Mouse (Mus musculus): ENCODE data around the gene Cnn2. TPM values are rescaled to one million over a fixed set of nuclear protein-coding genes. Genes with fewer than 3 reads are reported as not detected.

The Cnn2 gene
- polyA plus RNA-seq, 1 experiment = 72.8 TPM

GRCm38 (mm10) chr10:79985334-79986231 is 2.8 kb upstream of the Cnn2 start:
- Histone ChIP-seq H3K27ac (ENCODE audit: insufficient read depth, low read depth, low read length) (peak overlapping the region; percentile 94), H3K4me3 (ENCODE audit: low read depth, low read length) (peak overlapping the region; percentile 68), H3K27me3 (ENCODE audit: control insufficient read depth, insufficient read depth, low read length) (no peaks in the 10 kb centered on the region), H3K36me3 (ENCODE audit: control insufficient read depth, insufficient read depth, low read length) (no peaks in the 10 kb centered on the region), H3K4me1 (ENCODE audit: control insufficient read depth, insufficient read depth, insufficient read length, low read length) (peaks cover 27% of the 10 kb centered on the region)
- WGBS = 1% methylated on average over 35 of the region's 35 CpGs
- TF ChIP-seq POLR2A (IDR thresholded peaks at IDR 0.05; ENCODE audit: low read depth, low read length) (no peak), CTCF (IDR thresholded peaks at IDR 0.05; ENCODE audit: extremely low read depth, insufficient read length, insufficient replicate concordance, low read depth, low read length) (no peak)

DNA sequence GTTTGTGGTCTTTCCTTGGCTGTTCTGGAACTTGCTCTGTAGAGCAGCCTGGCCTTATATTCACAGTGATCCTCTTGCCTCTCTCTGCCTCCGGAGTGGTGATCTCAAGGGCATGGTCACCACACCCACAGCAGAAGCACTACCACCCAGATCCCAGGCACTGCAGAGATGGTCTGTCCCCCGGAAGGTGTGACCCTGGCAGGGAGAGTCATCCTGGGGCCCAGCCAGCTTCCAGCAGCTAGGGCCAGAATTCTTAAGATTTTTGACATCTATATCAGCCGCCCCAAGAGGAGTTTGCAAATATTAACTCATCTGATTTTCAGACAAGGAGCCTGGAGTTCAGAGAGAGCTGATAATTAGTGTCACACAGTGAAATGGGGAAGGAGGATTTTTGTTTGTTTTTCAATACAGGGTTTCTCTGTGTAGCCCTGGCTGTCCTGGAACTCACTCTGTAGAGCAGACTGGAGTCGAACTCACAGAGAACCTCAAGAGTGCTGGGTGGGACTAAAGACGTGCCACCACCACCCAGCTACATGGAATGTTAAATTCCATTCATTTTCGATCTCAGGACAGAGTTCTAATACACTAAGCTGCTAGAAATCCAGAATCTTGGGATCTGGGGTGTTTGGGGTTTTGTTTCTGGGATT is 2.0 kb upstream of the Cnn2 start:
- H3K36me3 ChIP-seq (ENCODE audit: control insufficient read depth, insufficient read depth, low read length) = no peaks in the 10 kb centered on the region
- H3K4me1 ChIP-seq (ENCODE audit: control insufficient read depth, insufficient read depth, insufficient read length, low read length) = peaks cover 27% of the 10 kb centered on the region
- no peak for TF ChIP-seq POLR2A (IDR thresholded peaks at IDR 0.05; ENCODE audit: low read depth, low read length)
- TF ChIP-seq CTCF (IDR thresholded peaks at IDR 0.05; ENCODE audit: extremely low read depth, insufficient read length, insufficient replicate concordance, low read depth, low read length) = no peak
- H3K4me3 ChIP-seq (ENCODE audit: low read depth, low read length) = peak overlapping the region; percentile 56; the same call in 1 of the 2 replicates
- H3K27me3 ChIP-seq (ENCODE audit: control insufficient read depth, insufficient read depth, low read length) = no peaks in the 10 kb centered on the region
- 12% methylated on average over 6 of the region's 6 CpGs for WGBS
- peak overlapping the region; percentile 91 for H3K27ac ChIP-seq (ENCODE audit: insufficient read depth, low read depth, low read length)

GRCm38 (mm10) chr10:79986963-79987362 is 1.4 kb upstream of the Cnn2 start:
- H3K27me3 ChIP-seq (ENCODE audit: control insufficient read depth, insufficient read depth, low read length) = no peaks in the 10 kb centered on the region
- H3K27ac ChIP-seq (ENCODE audit: insufficient read depth, low read depth, low read length) = peak overlapping the region; percentile 91
- peaks cover 27% of the 10 kb centered on the region for H3K4me1 ChIP-seq (ENCODE audit: control insufficient read depth, insufficient read depth, insufficient read length, low read length)
- TF ChIP-seq CTCF (IDR thresholded peaks at IDR 0.05; ENCODE audit: extremely low read depth, insufficient read length, insufficient replicate concordance, low read depth, low read length) (peak; percentile 91), POLR2A (IDR thresholded peaks at IDR 0.05; ENCODE audit: low read depth, low read length) (no peak)
- H3K4me3 ChIP-seq (ENCODE audit: low read depth, low read length) = 0 out of 2 replicates have a peak overlapping the region, but pooled peaks have one; percentile 4
- WGBS = 0% methylated on average over 11 of the region's 11 CpGs
- no peaks in the 10 kb centered on the region for H3K36me3 ChIP-seq (ENCODE audit: control insufficient read depth, insufficient read depth, low read length)

GRCm38 (mm10) chr10:79987771-79988505 is 446 bp upstream of the Cnn2 start:
- peak overlapping the region; percentile 75 for H3K27ac ChIP-seq (ENCODE audit: insufficient read depth, low read depth, low read length)

DNA sequence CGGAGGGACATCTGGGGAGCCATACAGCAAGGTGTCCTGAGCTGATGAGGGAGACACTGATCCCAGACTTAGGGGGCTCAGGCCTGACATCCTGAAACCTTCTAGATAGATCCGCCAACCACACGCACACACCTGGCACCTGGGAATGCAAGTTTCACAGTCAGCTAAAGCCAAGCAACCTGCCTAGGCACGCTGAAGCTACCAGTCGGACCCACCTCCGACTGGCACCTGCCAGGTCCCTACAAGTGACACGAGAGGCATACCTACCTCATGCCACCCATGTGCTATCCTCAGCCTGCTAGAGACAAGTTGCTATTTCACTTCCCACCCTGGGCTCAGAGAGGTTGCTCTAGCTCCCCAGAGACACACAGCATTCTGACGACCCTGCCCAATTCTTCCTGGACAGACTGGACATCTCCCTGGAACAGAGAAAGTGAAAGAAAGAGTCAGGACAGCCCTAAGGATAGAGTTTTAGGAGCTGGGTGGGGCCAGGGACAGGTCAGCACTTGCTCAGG is 945 bp downstream of the Cnn2 start:
- peak overlapping the region; percentile 81 for H3K4me3 ChIP-seq (ENCODE audit: low read depth, low read length)
- H3K27ac ChIP-seq (ENCODE audit: insufficient read depth, low read depth, low read length) = peak overlapping the region; percentile 1; the same call in 1 of the 2 replicates
- TF ChIP-seq CTCF (IDR thresholded peaks at IDR 0.05; ENCODE audit: extremely low read depth, insufficient read length, insufficient replicate concordance, low read depth, low read length) (no peak), POLR2A (IDR thresholded peaks at IDR 0.05; ENCODE audit: low read depth, low read length) (no peak)
- peaks cover 18% of the 10 kb centered on the region for H3K4me1 ChIP-seq (ENCODE audit: control insufficient read depth, insufficient read depth, insufficient read length, low read length)
- no peaks in the 10 kb centered on the region for H3K27me3 ChIP-seq (ENCODE audit: control insufficient read depth, insufficient read depth, low read length)
- WGBS = 16% methylated on average over 8 of the region's 8 CpGs
- H3K36me3 ChIP-seq (ENCODE audit: control insufficient read depth, insufficient read depth, low read length) = peaks cover 8% of the 10 kb centered on the region; the same call in 1 of the 2 replicates

More at GRCm38 (mm10) chr10:79987771-79988505, 446 bp upstream of the Cnn2 start:
- no peaks in the 10 kb centered on the region for H3K27me3 ChIP-seq (ENCODE audit: control insufficient read depth, insufficient read depth, low read length)
- WGBS = 23% methylated on average over 27 of the region's 27 CpGs
- peaks cover 20% of the 10 kb centered on the region for H3K4me1 ChIP-seq (ENCODE audit: control insufficient read depth, insufficient read depth, insufficient read length, low read length)
- H3K4me3 ChIP-seq (ENCODE audit: low read depth, low read length) = peak overlapping the region; percentile 81
- peaks cover 3% of the 10 kb centered on the region; the same call in 1 of the 2 replicates for H3K36me3 ChIP-seq (ENCODE audit: control insufficient read depth, insufficient read depth, low read length)
- TF ChIP-seq POLR2A (IDR thresholded peaks at IDR 0.05; ENCODE audit: low read depth, low read length) = no peak
- no peak for TF ChIP-seq CTCF (IDR thresholded peaks at IDR 0.05; ENCODE audit: extremely low read depth, insufficient read length, insufficient replicate concordance, low read depth, low read length)

GRCm38 (mm10) chr10:79989870-79990269 is 1.5 kb downstream of the Cnn2 start:
- TF ChIP-seq CTCF (IDR thresholded peaks at IDR 0.05; ENCODE audit: extremely low read depth, insufficient read length, insufficient replicate concordance, low read depth, low read length) = no peak
- no peak for TF ChIP-seq POLR2A (IDR thresholded peaks at IDR 0.05; ENCODE audit: low read depth, low read length)

More at GRCm38 (mm10) chr10:79989870-79990269, 1.5 kb downstream of the Cnn2 start:
- Histone ChIP-seq H3K27me3 (ENCODE audit: control insufficient read depth, insufficient read depth, low read length) (no peaks in the 10 kb centered on the region), H3K27ac (ENCODE audit: insufficient read depth, low read depth, low read length) (no peak overlapping the region), H3K4me3 (ENCODE audit: low read depth, low read length) (peak overlapping the region; percentile 81), H3K4me1 (ENCODE audit: control insufficient read depth, insufficient read depth, insufficient read length, low read length) (peaks cover 22% of the 10 kb centered on the region), H3K36me3 (ENCODE audit: control insufficient read depth, insufficient read depth, low read length) (peaks cover 8% of the 10 kb centered on the region; the same call in 1 of the 2 replicates)
- WGBS = 52% methylated on average over 15 of the region's 15 CpGs
